Comparison of ENCODE assay signal across 8 mouse cellular contexts in the genomic region with DNA sequence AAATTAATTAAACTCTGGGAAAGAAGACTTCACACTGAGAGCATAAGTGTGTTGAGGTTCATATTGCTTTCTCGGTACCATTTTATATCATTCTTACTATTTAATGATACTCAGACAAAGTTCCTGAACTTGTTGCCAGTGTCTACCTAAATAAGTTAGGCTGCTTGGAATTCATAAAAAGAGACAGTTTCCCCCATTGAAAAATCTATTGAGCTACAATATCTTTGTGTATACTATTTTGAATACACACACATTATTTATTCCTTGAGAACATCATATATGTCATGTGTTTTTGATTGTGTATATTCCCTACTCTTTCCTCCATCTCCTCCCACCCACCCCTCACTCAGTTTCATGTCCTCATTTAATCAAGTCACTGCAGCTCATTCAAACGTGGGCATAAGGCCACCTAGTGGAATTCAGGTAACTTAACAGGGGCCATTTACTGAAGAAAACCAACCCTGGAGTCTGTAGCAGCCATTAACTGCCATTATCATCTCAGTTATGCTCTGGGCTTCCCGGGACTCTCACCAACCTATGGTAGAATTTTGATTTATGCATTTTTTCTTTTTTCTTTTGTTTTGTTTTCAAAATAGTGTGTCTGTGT. TPM values are rescaled to one million over a fixed set of nuclear protein-coding genes. Genes with fewer than 3 reads are reported as not detected.
DNase-seq lines count a peak whose midpoint lies in the region; ATAC-seq and TF ChIP-seq lines count a peak whose summit lies in the region.

No protein-coding gene starts in this region.

- no peak overlapping the region for H3K9ac ChIP-seq in kidney, embryonic 15.5 days
- no peak overlapping the region for H3K9ac ChIP-seq in intestine, embryonic 14.5 days (ENCODE audit: low read length)
- H3K9ac ChIP-seq in forebrain, embryonic 12.5 days = no peak overlapping the region
- H3K9ac ChIP-seq in midbrain, embryonic 15.5 days = no peak overlapping the region

- TF ChIP-seq CTCF in cerebellum, adult 2 months (IDR thresholded peaks at IDR 0.05; ENCODE audit: borderline replicate concordance, insufficient read depth, low read depth, low read length) = no peak

- no peak for DNase-seq in kidney, postnatal 25 days
- DNase-seq in R1 (ENCODE audit: low read depth, low spot score) = peak; percentile 51
- DNase-seq in intestine, embryonic 14.5 days (ENCODE audit: low spot score) = no peak
- DNase-seq in cerebellum, adult 2 months = no peak

- ATAC-seq in kidney, embryonic 15.5 days (replicated peaks; ENCODE audit: low FRiP score) = no peak
- no peak for ATAC-seq in intestine, embryonic 14.5 days (replicated peaks; ENCODE audit: low FRiP score, low TSS enrichment, low read depth)
- peak; percentile 84 for ATAC-seq in neutrophil, adult 5-6 weeks (ENCODE audit: extremely low read depth, insufficient number of reproducible peaks, low FRiP score, poor library complexity, severe bottlenecking)
- no peak for ATAC-seq in forebrain, embryonic 12.5 days (ENCODE audit: low FRiP score)
- ATAC-seq in midbrain, embryonic 15.5 days (replicated peaks) = no peak

- H3K36me3 ChIP-seq in kidney, embryonic 15.5 days = no peaks in the 10 kb centered on the region
- no peaks in the 10 kb centered on the region for H3K36me3 ChIP-seq in intestine, embryonic 14.5 days (ENCODE audit: control insufficient read depth, insufficient read depth, low read length)
- H3K36me3 ChIP-seq in forebrain, embryonic 12.5 days (replicated peaks) = no peaks in the 10 kb centered on the region
- H3K36me3 ChIP-seq in midbrain, embryonic 15.5 days (replicated peaks) = no peaks in the 10 kb centered on the region

- TF ChIP-seq POLR2A in cerebellum, adult 2 months (IDR thresholded peaks at IDR 0.05; ENCODE audit: borderline replicate concordance, insufficient read depth, low read length) = no peak

- peak overlapping the region; percentile 44 for H3K4me2 ChIP-seq in kidney, embryonic 15.5 days
- H3K4me2 ChIP-seq in intestine, embryonic 14.5 days (ENCODE audit: low read length) = peak overlapping the region; percentile 51
- no peak overlapping the region for H3K4me2 ChIP-seq in forebrain, embryonic 12.5 days
- no peak overlapping the region for H3K4me2 ChIP-seq in midbrain, embryonic 15.5 days

- H3K4me1 ChIP-seq in kidney, embryonic 15.5 days = no peaks in the 10 kb centered on the region
- no peaks in the 10 kb centered on the region for H3K4me1 ChIP-seq in intestine, embryonic 14.5 days (replicated peaks; ENCODE audit: control insufficient read depth, insufficient read depth, low read length)
- no peaks in the 10 kb centered on the region for H3K4me1 ChIP-seq in forebrain, embryonic 12.5 days
- no peaks in the 10 kb centered on the region for H3K4me1 ChIP-seq in cerebellum, adult 2 months (ENCODE audit: control insufficient read depth, insufficient read depth, low read length)
- H3K4me1 ChIP-seq in midbrain, embryonic 15.5 days = no peaks in the 10 kb centered on the region

- H3K27ac ChIP-seq in kidney, embryonic 15.5 days = no peak overlapping the region
- no peak overlapping the region for H3K27ac ChIP-seq in intestine, embryonic 14.5 days (ENCODE audit: low read depth)
- no peak overlapping the region for H3K27ac ChIP-seq in forebrain, embryonic 12.5 days
- H3K27ac ChIP-seq in cerebellum, adult 2 months (ENCODE audit: insufficient read depth, low read length) = no peak overlapping the region
- no peak overlapping the region for H3K27ac ChIP-seq in midbrain, embryonic 15.5 days

- peak overlapping the region; percentile 21; the same call in 1 of the 2 replicates for H3K4me3 ChIP-seq in kidney, embryonic 15.5 days (replicated peaks)
- no peak overlapping the region for H3K4me3 ChIP-seq in intestine, embryonic 14.5 days (ENCODE audit: low read depth, low read length)
- no peak overlapping the region for H3K4me3 ChIP-seq in forebrain, embryonic 12.5 days (replicated peaks)
- H3K4me3 ChIP-seq in cerebellum, adult 2 months (replicated peaks; ENCODE audit: insufficient read depth, low read depth, low read length) = no peak overlapping the region
- no peak overlapping the region for H3K4me3 ChIP-seq in midbrain, embryonic 15.5 days

- 53% methylated on average over 3 of the region's 3 CpGs for WGBS in kidney, embryonic 15.5 days
- WGBS in intestine, embryonic 14.5 days = 53% methylated on average over 3 of the region's 3 CpGs
- 58% methylated on average over 3 of the region's 3 CpGs for WGBS in forebrain, embryonic 12.5 days
- 59% methylated on average over 3 of the region's 3 CpGs for WGBS in cerebellum, adult 2 months
- WGBS in midbrain, embryonic 15.5 days = 59% methylated on average over 3 of the region's 3 CpGs

- H3K9me3 ChIP-seq in kidney, embryonic 15.5 days (replicated peaks) = no peaks in the 10 kb centered on the region
- no peaks in the 10 kb centered on the region for H3K9me3 ChIP-seq in intestine, embryonic 14.5 days (ENCODE audit: control insufficient read depth, low read length)
- H3K9me3 ChIP-seq in forebrain, embryonic 12.5 days = no peaks in the 10 kb centered on the region
- H3K9me3 ChIP-seq in midbrain, embryonic 15.5 days = no peaks in the 10 kb centered on the region

- H3K27me3 ChIP-seq in kidney, embryonic 15.5 days = no peaks in the 10 kb centered on the region
- no peaks in the 10 kb centered on the region for H3K27me3 ChIP-seq in intestine, embryonic 14.5 days (replicated peaks; ENCODE audit: control insufficient read depth, insufficient read depth, low read length)
- H3K27me3 ChIP-seq in forebrain, embryonic 12.5 days = no peaks in the 10 kb centered on the region
- no peaks in the 10 kb centered on the region for H3K27me3 ChIP-seq in cerebellum, adult 2 months (ENCODE audit: control insufficient read depth, insufficient read depth, low read length)
- H3K27me3 ChIP-seq in midbrain, embryonic 15.5 days (replicated peaks) = no peaks in the 10 kb centered on the region

RNA-seq across cellular contexts. Expression of gene Gbp2, which starts 0.7 kb away (rescaled TPM):
- polyA plus RNA-seq in kidney, embryonic 15.5 days (2015; fragmentation: Nextera tagmentation; extraction: Ambion mirVana) = 0.95 and 1.7 TPM in 2 replicates
- 3.1 and 5.9 TPM in 2 replicates for polyA plus RNA-seq in intestine, embryonic 14.5 days (2014; fragmentation: Nextera tagmentation; extraction: Ambion mirVana)
- total RNA-seq in neutrophil, adult 5-6 weeks (2017) = 79.4 and 83.7 TPM in 2 replicates
- 0.17 and 0.19 TPM in 2 replicates for polyA plus RNA-seq in forebrain, embryonic 12.5 days (2016; fragmentation: Nextera tagmentation; extraction: Ambion mirVana)
- 2.5 and 3.3 TPM in 2 replicates for polyA plus RNA-seq in cerebellum, adult 2 months (2012; rRNA removed)
- 0.89 and 1.00 TPM in 2 replicates for polyA plus RNA-seq in midbrain, embryonic 15.5 days (2015; fragmentation: Nextera tagmentation; extraction: Ambion mirVana)

RNA-seq across cellular contexts. Expression of gene Gbp2b, which starts 26.4 kb away (rescaled TPM):
- polyA plus RNA-seq in kidney, embryonic 15.5 days (2015; fragmentation: Nextera tagmentation; extraction: Ambion mirVana) = 0.05 TPM in 1 of 2 replicates, not detected in the other
- 0.20 and 0.28 TPM in 2 replicates for polyA plus RNA-seq in intestine, embryonic 14.5 days (2014; fragmentation: Nextera tagmentation; extraction: Ambion mirVana)
- not detected in 2 replicates for total RNA-seq in neutrophil, adult 5-6 weeks (2017)
- polyA plus RNA-seq in forebrain, embryonic 12.5 days (2016; fragmentation: Nextera tagmentation; extraction: Ambion mirVana) = not detected in 2 replicates
- polyA plus RNA-seq in cerebellum, adult 2 months (2012; rRNA removed) = not detected in 2 replicates
- not detected in 2 replicates for polyA plus RNA-seq in midbrain, embryonic 15.5 days (2015; fragmentation: Nextera tagmentation; extraction: Ambion mirVana)

Comparison
In these comparisons a context has a peak if more than half of its experiments do, and no peak if none do; other contexts are left out.
1. H3K4me2 ChIP-seq: peak in kidney, embryonic 15.5 days (single experiment) and intestine, embryonic 14.5 days (single experiment); none in forebrain, embryonic 12.5 days (single experiment) and midbrain, embryonic 15.5 days (single experiment).